Mouse (Mus musculus) kidney, adult 2 months (tissue): ENCODE data around the gene Galnt17. TPM values are rescaled to one million over a fixed set of nuclear protein-coding genes. Genes with fewer than 3 reads are reported as not detected.

Source experiments
- DNase-seq: peaks from one replicate; pipeline ENCODE4 v3.0.0; 2021
- H3K27ac ChIP-seq: fragments of 200-500 bp; 2 replicates; pipeline ENCODE4 v1.5.1; 2012; ENCODE audit warnings: low read depth, low read length, control low read depth, inconsistent platforms; ENCODE audit not compliant: insufficient read depth
- H3K27me3 ChIP-seq: fragments of 200-500 bp; replicated peaks from 2 replicates; pipeline ENCODE4 v1.6.1; 2012; ENCODE audit warnings: mild to moderate bottlenecking, moderate library complexity, low read length, inconsistent platforms; ENCODE audit not compliant: control insufficient read depth, insufficient read depth
- H3K36me3 ChIP-seq: fragments of 200-500 bp; 2 replicates; pipeline ENCODE4 v1.6.1; 2012; ENCODE audit warnings: mild to moderate bottlenecking, moderate library complexity, low read length, inconsistent platforms; ENCODE audit not compliant: control insufficient read depth, insufficient read depth
- H3K4me1 ChIP-seq: fragments of 200-500 bp; 2 replicates; pipeline ENCODE4 v1.6.1; 2011; ENCODE audit warnings: low read length; ENCODE audit not compliant: control insufficient read depth, insufficient read depth
- H3K4me3 ChIP-seq: fragments of 200-500 bp; 2 replicates; pipeline ENCODE4 v1.5.1; 2011; ENCODE audit warnings: mild to moderate bottlenecking, low read depth, low read length, control low read depth; ENCODE audit not compliant: insufficient read depth
- CTCF ChIP-seq: fragments of 200-500 bp; conservative IDR thresholded peaks from 2 replicates; pipeline ENCODE4 v1.5.1; 2011; ENCODE audit warnings: low read depth, mild to moderate bottlenecking, control low read depth, low read length, moderate library complexity, mixed read lengths; ENCODE audit not compliant: insufficient read depth, insufficient read length
- POLR2A ChIP-seq: fragments of 200-500 bp; IDR thresholded peaks from one replicate; pipeline ENCODE4 v1.6.1; 2011; ENCODE audit warnings: low read depth, low read length, control low read depth
- whole genome bisulfite sequencing: fragments of 180-500 bp; shearing (Covaris S2); methylation state at CpG from one replicate; pipeline ENCODE4 v1.1.7; 2018; 5-methylcytosine and 5-hydroxymethylcytosine counted together
- polyA plus RNA-seq: library from polyadenylated mRNA; depleted of rRNA; stranded (reverse); fragments of >200 nt; gene quantifications from 2 replicates; pipeline ENCODE4 v1.2.3, GENCODE M21; 2012

Galnt17 gene
- polyA plus RNA-seq, 1 experiment = 0.50 TPM

DNA sequence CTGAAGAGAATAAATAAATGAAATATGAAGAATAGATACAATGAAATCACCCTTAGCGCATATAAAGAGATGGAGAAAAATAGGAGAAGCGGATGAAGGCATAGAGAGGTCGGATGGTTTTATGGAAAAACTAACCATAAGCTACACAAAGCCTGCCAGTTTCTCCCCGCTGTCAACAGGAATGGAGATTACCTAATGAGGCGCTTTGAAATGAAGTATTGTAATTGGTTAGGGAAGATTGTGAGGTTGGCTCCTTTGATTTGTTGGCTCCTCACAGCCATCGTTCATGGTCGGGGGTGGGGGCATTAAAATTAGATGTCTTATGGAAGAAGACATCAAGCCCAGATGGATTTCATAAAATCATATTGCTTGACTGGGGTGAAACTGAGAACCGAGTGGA is 329.0 kb downstream of the Galnt17 start:
- Histone ChIP-seq H3K27me3 (no peaks in the 10 kb centered on the region), H3K36me3 (no peaks in the 10 kb centered on the region), H3K27ac (no peak overlapping the region), H3K4me1 (no peaks in the 10 kb centered on the region), H3K4me3 (no peak overlapping the region)
- no peak for TF ChIP-seq POLR2A
- no peak for TF ChIP-seq CTCF
- no peak for DNase-seq
- WGBS = 81% methylated on average over 8 of the region's 8 CpGs

DNA sequence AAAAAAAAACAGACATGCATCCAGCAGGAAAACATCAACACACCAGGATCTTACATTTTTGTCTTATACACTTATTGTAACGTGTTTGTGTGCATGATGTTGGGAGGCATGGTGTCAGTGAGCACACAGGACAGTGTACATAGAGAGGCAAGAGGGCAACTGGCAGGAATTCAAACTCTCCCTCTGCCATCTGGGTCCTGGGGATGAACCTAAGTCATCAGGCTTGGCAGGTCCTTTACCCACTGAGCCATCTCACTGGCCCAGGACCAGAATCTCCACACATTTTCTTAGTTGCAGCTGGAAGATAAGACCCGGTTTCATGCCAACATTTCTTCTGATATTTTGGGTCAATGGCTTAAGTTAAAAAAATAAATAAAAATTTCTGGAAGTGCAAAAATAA is 329.4 kb downstream of the Galnt17 start:
- no peaks in the 10 kb centered on the region for H3K27me3 ChIP-seq
- no peak overlapping the region for H3K4me3 ChIP-seq
- DNase-seq = no peak
- TF ChIP-seq POLR2A (no peak), CTCF (no peak)
- H3K4me1 ChIP-seq = no peaks in the 10 kb centered on the region
- H3K27ac ChIP-seq = no peak overlapping the region
- 66% methylated on average over 2 of the region's 2 CpGs for WGBS
- no peaks in the 10 kb centered on the region for H3K36me3 ChIP-seq

DNA sequence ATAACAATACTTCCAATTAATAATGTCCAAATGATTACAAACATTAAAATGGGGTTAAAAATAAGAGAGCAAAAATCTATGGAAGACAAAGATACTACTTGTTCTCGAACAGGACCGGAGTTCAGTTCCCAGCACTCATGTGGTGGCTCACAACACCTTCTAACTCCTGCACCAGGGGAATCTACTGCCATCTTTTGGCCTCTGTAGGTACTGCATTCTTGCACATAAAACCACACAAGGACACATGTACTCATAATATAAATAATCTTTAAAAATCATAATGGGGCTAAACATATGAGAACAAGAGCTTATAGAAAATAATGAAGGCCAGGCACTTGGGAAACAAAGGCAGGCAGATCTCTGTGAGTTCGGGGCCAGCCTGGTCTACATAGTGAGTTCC is 330.3 kb downstream of the Galnt17 start:
- H3K27ac ChIP-seq = no peak overlapping the region
- 94% methylated on average over 3 of the region's 3 CpGs for WGBS
- no peak for TF ChIP-seq POLR2A
- TF ChIP-seq CTCF = no peak
- no peaks in the 10 kb centered on the region for H3K4me1 ChIP-seq
- DNase-seq = no peak
- H3K4me3 ChIP-seq = no peak overlapping the region
- no peaks in the 10 kb centered on the region for H3K27me3 ChIP-seq
- H3K36me3 ChIP-seq = no peaks in the 10 kb centered on the region

DNA sequence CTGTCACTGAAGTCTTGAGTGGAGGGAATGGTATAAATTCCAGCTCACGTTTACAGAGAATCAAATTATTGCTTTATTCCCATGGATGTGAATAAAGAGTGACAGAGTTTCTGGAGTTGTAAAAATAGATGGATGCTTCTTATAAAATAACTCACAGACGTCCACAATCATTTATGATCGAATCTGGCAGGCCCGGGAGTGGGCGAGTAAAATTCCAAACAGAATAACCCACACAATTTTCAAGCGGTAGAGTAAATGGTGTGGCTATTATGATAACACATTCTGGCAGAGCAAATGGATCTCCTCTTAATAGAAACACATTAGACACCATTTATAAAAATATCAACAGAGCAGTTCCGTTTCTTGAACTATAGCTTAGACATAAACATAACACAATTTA is 355.9 kb downstream of the Galnt17 start:
- TF ChIP-seq CTCF (no peak), POLR2A (no peak)
- WGBS = 75% methylated on average over 7 of the region's 7 CpGs
- Histone ChIP-seq H3K4me3 (no peak overlapping the region), H3K27ac (no peak overlapping the region), H3K27me3 (no peaks in the 10 kb centered on the region), H3K36me3 (no peaks in the 10 kb centered on the region), H3K4me1 (no peaks in the 10 kb centered on the region)
- no peak for DNase-seq

DNA sequence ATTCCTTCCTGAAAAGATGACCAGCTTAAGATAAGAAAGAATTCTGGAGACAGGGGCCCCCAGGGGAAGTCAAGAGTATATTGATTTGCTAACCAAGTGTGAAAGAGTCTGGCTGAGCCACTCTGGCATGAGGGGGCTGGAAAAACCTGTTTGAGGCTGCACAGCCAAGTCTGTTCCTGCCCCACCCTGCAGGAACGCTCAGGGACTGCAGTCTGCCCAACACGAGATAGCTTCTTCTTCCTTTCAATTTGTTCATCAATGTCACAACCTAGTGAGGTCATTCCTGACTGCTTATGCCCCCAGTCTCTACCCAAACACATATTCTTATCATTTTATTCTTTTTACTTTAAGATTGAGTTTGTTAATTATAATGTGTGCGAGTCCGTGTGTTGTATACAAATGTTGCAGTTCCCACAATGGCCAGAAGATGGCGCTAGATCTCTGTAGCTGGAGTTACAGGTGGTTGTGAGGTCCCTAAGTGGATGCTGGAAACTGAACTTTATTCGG is 357.4 kb downstream of the Galnt17 start:
- TF ChIP-seq POLR2A = no peak
- TF ChIP-seq CTCF = peak; percentile 35; the same call in 1 of the 2 replicates
- Histone ChIP-seq H3K36me3 (no peaks in the 10 kb centered on the region), H3K27me3 (no peaks in the 10 kb centered on the region), H3K4me1 (no peaks in the 10 kb centered on the region), H3K4me3 (no peak overlapping the region), H3K27ac (no peak overlapping the region)
- 50% methylated on average over 6 of the region's 6 CpGs for WGBS
- DNase-seq = no peak

DNA sequence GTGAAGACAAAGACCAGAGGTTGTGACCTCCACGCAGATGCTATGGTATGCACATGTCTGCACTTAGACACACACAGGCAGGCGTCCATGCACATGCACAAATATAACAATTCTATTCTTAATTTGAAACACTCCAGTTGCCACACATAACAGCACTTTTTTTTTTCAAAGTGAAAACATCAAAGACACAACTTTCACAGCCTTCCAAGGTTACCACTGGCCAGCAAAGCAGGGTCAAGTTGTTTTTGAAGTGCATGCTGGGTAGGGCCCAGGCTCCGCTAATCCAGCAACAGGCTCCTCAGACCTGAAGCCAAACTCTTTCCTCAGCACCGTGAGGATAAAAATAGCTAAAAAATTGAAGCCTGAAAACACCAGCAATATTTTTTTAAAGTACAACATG is 357.9 kb downstream of the Galnt17 start:
- Histone ChIP-seq H3K27me3 (no peaks in the 10 kb centered on the region), H3K4me3 (no peak overlapping the region), H3K36me3 (no peaks in the 10 kb centered on the region), H3K27ac (no peak overlapping the region), H3K4me1 (no peaks in the 10 kb centered on the region)
- WGBS = 50% methylated on average over 4 of the region's 4 CpGs
- DNase-seq = no peak
- no peak for TF ChIP-seq CTCF
- no peak for TF ChIP-seq POLR2A

DNA sequence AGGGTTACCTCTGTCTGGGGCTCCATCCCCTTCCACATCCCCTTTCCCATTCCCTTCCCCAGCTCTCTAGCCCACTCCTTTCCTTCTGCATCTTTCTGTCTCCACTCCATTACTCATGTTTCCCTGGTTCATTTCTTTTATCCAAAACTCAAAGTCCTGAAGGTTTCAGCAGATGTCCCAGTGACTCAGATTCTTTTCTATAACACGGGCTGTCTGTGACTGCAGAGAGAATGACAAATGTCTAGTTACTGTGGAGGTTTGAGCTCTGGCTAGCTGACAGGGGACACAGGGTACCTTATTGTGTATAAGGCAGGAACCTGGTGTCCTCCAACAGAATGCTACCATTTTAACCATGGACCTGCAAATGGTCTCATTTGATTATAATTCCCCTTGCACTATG is 358.6 kb downstream of the Galnt17 start:
- 57% methylated on average over 1 of the region's 1 CpGs for WGBS
- H3K27me3 ChIP-seq = no peaks in the 10 kb centered on the region

DNA sequence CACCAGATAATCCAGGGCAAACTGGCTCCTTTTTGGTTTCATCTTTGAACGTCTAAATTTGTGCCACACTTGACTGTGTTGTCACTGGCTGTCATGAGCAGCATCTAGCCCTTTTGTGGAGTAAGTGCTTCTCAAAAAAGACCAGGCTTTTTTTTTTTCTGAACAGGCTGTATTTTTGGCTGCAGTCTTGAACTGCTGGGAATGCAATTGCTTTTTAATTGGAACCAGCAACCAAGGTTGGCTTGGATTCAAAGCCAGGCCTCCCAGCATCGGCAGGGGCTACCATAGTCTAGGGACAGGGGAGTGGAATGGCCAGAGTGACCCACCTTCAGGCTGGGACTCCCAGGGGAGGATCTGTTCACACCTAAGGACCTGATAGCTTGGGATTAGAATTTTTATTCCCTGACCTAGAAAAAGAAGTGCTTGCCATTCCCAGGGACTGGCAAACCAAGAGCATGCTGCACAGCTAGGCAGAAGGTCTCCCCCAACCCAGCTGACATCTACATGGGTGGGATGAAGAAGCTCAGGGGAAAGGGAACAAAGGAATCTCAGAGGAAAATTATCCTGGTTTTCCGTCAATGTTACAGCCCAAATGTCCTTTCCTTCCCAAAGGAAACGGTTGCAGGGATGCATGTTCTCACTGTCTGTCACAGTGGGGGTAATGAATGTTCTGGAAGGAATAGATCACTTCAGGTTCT is 369.2 kb downstream of the Galnt17 start:
- DNase-seq = no peak
- Histone ChIP-seq H3K27me3 (no peaks in the 10 kb centered on the region; the same call in 1 of the 2 replicates), H3K4me3 (no peak overlapping the region), H3K36me3 (no peaks in the 10 kb centered on the region), H3K4me1 (no peaks in the 10 kb centered on the region), H3K27ac (no peak overlapping the region)
- WGBS = 38% methylated on average over 4 of the region's 4 CpGs
- no peak for TF ChIP-seq CTCF

More for the DNA sequence above, 358.6 kb downstream of the Galnt17 start:
- Histone ChIP-seq H3K27ac (no peak overlapping the region), H3K36me3 (no peaks in the 10 kb centered on the region), H3K4me1 (no peaks in the 10 kb centered on the region), H3K4me3 (no peak overlapping the region)
- TF ChIP-seq CTCF (no peak), POLR2A (no peak)
- DNase-seq = no peak
